ENCODE assay signal across 9 mouse cellular contexts in genomic region chr17:87305065-87305464, GRCm38 (mm10).
"Had no signal": no experiment of that assay in that cellular context is flagged by ENCODE, and none has a peak within 500 bp of the region (broad histone marks: within the 10 kb centered on the region; RNA-seq: fewer than 3 reads in every experiment).

No protein-coding gene starts in this region.

- H3K27me3 ChIP-seq: limb, embryonic 15.5 days; midbrain, embryonic 13.5 days had no signal

- H3K9me3 ChIP-seq: limb, embryonic 15.5 days; midbrain, embryonic 13.5 days had no signal

- H3K4me3 ChIP-seq: limb, embryonic 15.5 days; midbrain, embryonic 13.5 days had no signal

- H3K36me3 ChIP-seq: limb, embryonic 15.5 days; midbrain, embryonic 13.5 days had no signal

- DNase-seq: layer of hippocampus, adult 9-11 months; layer of hippocampus, postnatal 36 days; lung, postnatal 10 days; right cerebral cortex, postnatal 25 days; thymus, adult 2 months; thymus, postnatal 25 days had no signal

- H3K4me2 ChIP-seq: limb, embryonic 15.5 days; midbrain, embryonic 13.5 days had no signal

- H3K27ac ChIP-seq: limb, embryonic 15.5 days; midbrain, embryonic 13.5 days had no signal

- H3K4me1 ChIP-seq: limb, embryonic 15.5 days; midbrain, embryonic 13.5 days had no signal

- ATAC-seq: inflammation-experienced regulatory T-cells, adult 6 months; midbrain, embryonic 13.5 days had no signal

- H3K9ac ChIP-seq: limb, embryonic 15.5 days; midbrain, embryonic 13.5 days had no signal
